Comparison of ENCODE assay signal across 15 mouse cellular contexts in the genomic region with DNA sequence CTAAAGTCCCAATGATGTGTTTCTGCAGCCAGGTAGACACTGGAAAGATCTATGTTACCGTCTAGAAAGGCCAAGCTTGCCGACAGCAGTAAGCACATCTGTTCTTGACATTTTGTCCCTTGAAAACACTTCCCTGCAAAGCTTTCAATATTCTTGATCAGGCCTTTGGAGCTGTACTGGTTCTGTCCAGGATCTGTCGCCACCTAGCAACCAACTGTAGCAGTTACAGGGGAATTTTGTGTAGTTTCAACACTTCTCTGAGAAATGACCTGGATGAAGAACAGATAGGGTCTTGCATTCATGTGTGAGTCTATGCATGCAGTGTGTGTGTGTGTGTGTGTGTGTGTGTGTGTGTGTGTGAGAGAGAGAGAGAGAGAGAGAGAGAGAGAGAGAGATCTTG. TPM values are rescaled to one million over a fixed set of nuclear protein-coding genes. Genes with fewer than 3 reads are reported as not detected.
A peak's percentile ranks its signal among the peaks of the same experiment; 100 is the strongest.
DNase-seq lines count a peak whose midpoint lies in the region; ATAC-seq and TF ChIP-seq lines count a peak whose summit lies in the region.
"Had no signal": no experiment of that assay in that cellular context is flagged by ENCODE, and none has a peak within 500 bp of the region (broad histone marks: within the 10 kb centered on the region; RNA-seq: fewer than 3 reads in every experiment).

No protein-coding gene starts in this region.

- no peaks in the 10 kb centered on the region for H3K4me1 ChIP-seq in heart, postnatal 0 days (ENCODE audit: control insufficient read depth, insufficient read depth)
- H3K4me1 ChIP-seq in lung, embryonic 14.5 days (ENCODE audit: insufficient read depth) = no peaks in the 10 kb centered on the region
- no peaks in the 10 kb centered on the region for H3K4me1 ChIP-seq in MEL (ENCODE audit: control insufficient read depth in 1 of 2, insufficient read depth in 2 of 2, low read length in 2 of 2)
- no peaks in the 10 kb centered on the region for H3K4me1 ChIP-seq in hindbrain, embryonic 14.5 days (replicated peaks; ENCODE audit: control insufficient read depth, insufficient read depth, low read length)
- H3K4me1 ChIP-seq: heart, embryonic 13.5 days had no signal

- H3K4me2 ChIP-seq in heart, postnatal 0 days (ENCODE audit: low read depth, low read length) = no peak overlapping the region
- H3K4me2 ChIP-seq in lung, embryonic 14.5 days = no peak overlapping the region
- H3K4me2 ChIP-seq in hindbrain, embryonic 14.5 days (replicated peaks) = no peak overlapping the region
- H3K4me2 ChIP-seq: heart, embryonic 13.5 days; limb, embryonic 12.5 days had no signal

- H3K4me3 ChIP-seq in heart, postnatal 0 days (ENCODE audit: low read depth, low read length) = no peak overlapping the region
- H3K4me3 ChIP-seq in lung, embryonic 14.5 days (ENCODE audit: low read depth, low read length) = no peak overlapping the region
- H3K4me3 ChIP-seq in MEL (ENCODE audit: control insufficient read depth in 1 of 2, insufficient read depth in 1 of 2, low read depth in 2 of 2, low read length in 2 of 2) = no peak overlapping the region
- H3K4me3 ChIP-seq in hindbrain, embryonic 14.5 days (replicated peaks; ENCODE audit: low read length) = no peak overlapping the region
- H3K4me3 ChIP-seq: heart, embryonic 13.5 days; limb, embryonic 12.5 days had no signal

- DNase-seq in heart, postnatal 0 days (ENCODE audit: low spot score) = no peak
- DNase-seq in heart, adult 11 months = no peak
- peak; percentile 52 for DNase-seq in lung, embryonic 14.5 days
- no peak for DNase-seq in lung, postnatal 25 days (ENCODE audit: low spot score)
- peak; percentile 10 for DNase-seq in MEL (ENCODE audit: low read depth, low spot score)
- peak; percentile 10 for DNase-seq in lung, postnatal 14 days
- DNase-seq in natural killer cell, adult 2 months (ENCODE audit: low spot score in 2 of 2) = no peak
- DNase-seq in hindbrain, embryonic 14.5 days (ENCODE audit: low spot score) = no peak
- DNase-seq: cerebellum, adult 11 months; thymus, postnatal 4 days had no signal

- no peaks in the 10 kb centered on the region for H3K9me3 ChIP-seq in heart, postnatal 0 days (replicated peaks; ENCODE audit: control insufficient read depth, low read length)
- no peaks in the 10 kb centered on the region for H3K9me3 ChIP-seq in lung, embryonic 14.5 days (ENCODE audit: low read depth, low read length)
- H3K9me3 ChIP-seq in MEL (replicated peaks; ENCODE audit: insufficient read depth, low read length) = no peaks in the 10 kb centered on the region
- H3K9me3 ChIP-seq in hindbrain, embryonic 14.5 days (ENCODE audit: control insufficient read depth, low read length) = no peaks in the 10 kb centered on the region
- H3K9me3 ChIP-seq: heart, embryonic 13.5 days; limb, embryonic 12.5 days had no signal

- 42% methylated on average over 3 of the region's 3 CpGs for WGBS in heart, postnatal 0 days
- WGBS in lung, embryonic 14.5 days = 42% methylated on average over 3 of the region's 3 CpGs
- 55% methylated on average over 3 of the region's 3 CpGs for WGBS in hindbrain, embryonic 14.5 days

- no peak overlapping the region for H3K9ac ChIP-seq in heart, postnatal 0 days (replicated peaks; ENCODE audit: low read depth, low read length)
- H3K9ac ChIP-seq in lung, embryonic 14.5 days = no peak overlapping the region
- no peak overlapping the region for H3K9ac ChIP-seq in MEL (ENCODE audit: control insufficient read depth, low read depth, low read length, poor library complexity, severe bottlenecking)
- no peak overlapping the region for H3K9ac ChIP-seq in hindbrain, embryonic 14.5 days
- H3K9ac ChIP-seq: heart, embryonic 13.5 days; limb, embryonic 12.5 days had no signal

- peak; percentile 39 for TF ChIP-seq RAD21 in MEL (IDR thresholded peaks at IDR 0.05; ENCODE audit: low read depth, low read length)

- no peaks in the 10 kb centered on the region for H3K79me2 ChIP-seq in MEL (ENCODE audit: control insufficient read depth, insufficient read depth, low read length, poor library complexity)

- no peak for TF ChIP-seq POLR2A in MEL (IDR thresholded peaks at IDR 0.05; ENCODE audit: control insufficient read depth in 1 of 2, insufficient read depth in 1 of 2, low read depth in 1 of 2, low read length in 2 of 2, poor library complexity in 1 of 2)

- ATAC-seq in heart, postnatal 0 days (ENCODE audit: insufficient read depth, low read depth) = no peak
- ATAC-seq in lung, embryonic 14.5 days (ENCODE audit: insufficient read depth) = no peak
- no peak for ATAC-seq in hindbrain, embryonic 14.5 days (ENCODE audit: low FRiP score)

- no peak overlapping the region for H3K27ac ChIP-seq in heart, postnatal 0 days (ENCODE audit: low read depth)
- no peak overlapping the region for H3K27ac ChIP-seq in lung, embryonic 14.5 days (ENCODE audit: low read depth)
- H3K27ac ChIP-seq in MEL (ENCODE audit: control insufficient read depth, low read depth, low read length) = no peak overlapping the region
- no peak overlapping the region for H3K27ac ChIP-seq in hindbrain, embryonic 14.5 days
- H3K27ac ChIP-seq: heart, embryonic 13.5 days; limb, embryonic 12.5 days had no signal

- TF ChIP-seq EP300 in heart, postnatal 0 days (IDR thresholded peaks at IDR 0.05; ENCODE audit: low read depth) = no peak
- no peak for TF ChIP-seq EP300 in MEL (IDR thresholded peaks at IDR 0.05; ENCODE audit: low read depth in 1 of 2, low read length in 2 of 2)

- no peaks in the 10 kb centered on the region for H3K27me3 ChIP-seq in heart, postnatal 0 days (ENCODE audit: control insufficient read depth, insufficient read depth, low read length)
- H3K27me3 ChIP-seq in lung, embryonic 14.5 days (ENCODE audit: insufficient read depth, low read length) = no peaks in the 10 kb centered on the region
- no peaks in the 10 kb centered on the region; a peak in 1 of 4 replicates for H3K27me3 ChIP-seq in MEL (ENCODE audit: control insufficient read depth in 1 of 2, insufficient read depth in 2 of 2, low read length in 2 of 2)
- H3K27me3 ChIP-seq in hindbrain, embryonic 14.5 days (ENCODE audit: control insufficient read depth, insufficient read depth, low read length) = no peaks in the 10 kb centered on the region
- H3K27me3 ChIP-seq: limb, embryonic 12.5 days had no signal

- H3K36me3 ChIP-seq in heart, postnatal 0 days (replicated peaks; ENCODE audit: control insufficient read depth, insufficient read depth, low read length) = no peaks in the 10 kb centered on the region
- no peaks in the 10 kb centered on the region for H3K36me3 ChIP-seq in lung, embryonic 14.5 days (ENCODE audit: insufficient read depth)
- H3K36me3 ChIP-seq in MEL (ENCODE audit: control insufficient read depth in 1 of 2, insufficient read depth in 2 of 2, low read length in 2 of 2) = no peaks in the 10 kb centered on the region
- no peaks in the 10 kb centered on the region for H3K36me3 ChIP-seq in hindbrain, embryonic 14.5 days (replicated peaks; ENCODE audit: control insufficient read depth, insufficient read depth)
- H3K36me3 ChIP-seq: heart, embryonic 13.5 days; limb, embryonic 12.5 days had no signal

- peak; percentile 35 for TF ChIP-seq CTCF in heart, postnatal 0 days (IDR thresholded peaks at IDR 0.05; ENCODE audit: low read depth)
- TF ChIP-seq CTCF in lung, embryonic 14.5 days (IDR thresholded peaks at IDR 0.05; ENCODE audit: low read depth) = peak; percentile 54
- peak in 2 of 3 experiments; percentile 16 to 45; a peak in 3 of 6 replicates for TF ChIP-seq CTCF in MEL (IDR thresholded peaks at IDR 0.05 in 2 of 3, conservative IDR thresholded peaks at IDR 0.05 in 1 of 3; ENCODE audit: control insufficient read depth in 1 of 3, insufficient read depth in 1 of 3, low read depth in 2 of 3, low read length in 3 of 3, poor library complexity in 1 of 3, severe bottlenecking in 1 of 3)

RNA-seq across cellular contexts. Expression of a gene that starts 7.6 kb away (rescaled TPM):
- 4.2 TPM in 1 of 2 replicates, not detected in the other for total RNA-seq in heart, postnatal 0 days (2014; rRNA removed; ENCODE audit: low replicate concordance)
- 0.08 TPM in 1 of 2 replicates, not detected in the other for polyA plus RNA-seq in heart, postnatal 0 days (2015; fragmentation: Nextera tagmentation; extraction: Ambion mirVana)
- not detected in 2 replicates for polyA plus RNA-seq in lung, embryonic 14.5 days (2014; fragmentation: Nextera tagmentation; extraction: Ambion mirVana)
- total RNA-seq in MEL (2012; rRNA removed) = not detected in 2 replicates
- polyA plus RNA-seq in MEL (2012; ENCODE audit: insufficient read depth in 1 of 2, insufficient read length in 2 of 2, low read depth in 1 of 2, low replicate concordance in 2 of 2, missing spikeins in 1 of 2) = not detected
- not detected in 2 replicates for polyA plus RNA-seq in hindbrain, embryonic 14.5 days (2014; fragmentation: Nextera tagmentation; extraction: Ambion mirVana)
- polyA plus RNA-seq: forebrain, embryonic 11.5 days; heart, embryonic 13.5 days; kidney, embryonic 14.5 days; limb, embryonic 12.5 days; small intestine, adult 2 months had no signal

RNA-seq across cellular contexts. Expression of a gene that starts 10.8 kb away (rescaled TPM):
- 0.92 TPM in 1 of 2 replicates, not detected in the other for total RNA-seq in heart, postnatal 0 days (2014; rRNA removed; ENCODE audit: low replicate concordance)
- polyA plus RNA-seq in heart, postnatal 0 days (2015; fragmentation: Nextera tagmentation; extraction: Ambion mirVana) = 0.05 and 0.08 TPM in 2 replicates
- polyA plus RNA-seq in lung, embryonic 14.5 days (2014; fragmentation: Nextera tagmentation; extraction: Ambion mirVana) = 0.18 TPM in 1 of 2 replicates, not detected in the other
- total RNA-seq in MEL (2012; rRNA removed) = not detected in 2 replicates
- polyA plus RNA-seq in MEL (2012; ENCODE audit: insufficient read depth in 1 of 2, insufficient read length in 2 of 2, low read depth in 1 of 2, low replicate concordance in 2 of 2, missing spikeins in 1 of 2) = not detected
- polyA plus RNA-seq in hindbrain, embryonic 14.5 days (2014; fragmentation: Nextera tagmentation; extraction: Ambion mirVana) = 0.80 and 1.2 TPM in 2 replicates
- polyA plus RNA-seq: forebrain, embryonic 11.5 days; kidney, embryonic 14.5 days had no signal

RNA-seq across cellular contexts. Expression of a gene that starts 47.3 kb away (rescaled TPM):
- total RNA-seq in heart, postnatal 0 days (2014; rRNA removed; ENCODE audit: low replicate concordance) = not detected in 2 replicates
- not detected in 2 replicates for polyA plus RNA-seq in heart, postnatal 0 days (2015; fragmentation: Nextera tagmentation; extraction: Ambion mirVana)
- not detected in 2 replicates for polyA plus RNA-seq in lung, embryonic 14.5 days (2014; fragmentation: Nextera tagmentation; extraction: Ambion mirVana)
- not detected in 2 replicates for total RNA-seq in MEL (2012; rRNA removed)
- polyA plus RNA-seq in MEL (2012; ENCODE audit: insufficient read depth in 1 of 2, insufficient read length in 2 of 2, low read depth in 1 of 2, low replicate concordance in 2 of 2, missing spikeins in 1 of 2) = not detected
- polyA plus RNA-seq in hindbrain, embryonic 14.5 days (2014; fragmentation: Nextera tagmentation; extraction: Ambion mirVana) = not detected in 2 replicates
- polyA plus RNA-seq: forebrain, embryonic 11.5 days; heart, embryonic 13.5 days; kidney, embryonic 14.5 days; limb, embryonic 12.5 days; small intestine, adult 2 months had no signal

RNA-seq across cellular contexts. Expression of a gene that starts 47.5 kb away (rescaled TPM):
- total RNA-seq in heart, postnatal 0 days (2014; rRNA removed; ENCODE audit: low replicate concordance) = not detected in 2 replicates
- polyA plus RNA-seq in heart, postnatal 0 days (2015; fragmentation: Nextera tagmentation; extraction: Ambion mirVana) = not detected in 2 replicates
- polyA plus RNA-seq in lung, embryonic 14.5 days (2014; fragmentation: Nextera tagmentation; extraction: Ambion mirVana) = not detected in 2 replicates
- not detected in 2 replicates for total RNA-seq in MEL (2012; rRNA removed)
- polyA plus RNA-seq in MEL (2012; ENCODE audit: insufficient read depth in 1 of 2, insufficient read length in 2 of 2, low read depth in 1 of 2, low replicate concordance in 2 of 2, missing spikeins in 1 of 2) = not detected
- not detected in 2 replicates for polyA plus RNA-seq in hindbrain, embryonic 14.5 days (2014; fragmentation: Nextera tagmentation; extraction: Ambion mirVana)
- polyA plus RNA-seq: forebrain, embryonic 11.5 days; heart, embryonic 13.5 days; kidney, embryonic 14.5 days; limb, embryonic 12.5 days; small intestine, adult 2 months had no signal

RNA-seq across cellular contexts. Expression of a gene that starts 52.3 kb away (rescaled TPM):
- not detected in 2 replicates for total RNA-seq in heart, postnatal 0 days (2014; rRNA removed; ENCODE audit: low replicate concordance)
- 0.10 and 0.11 TPM in 2 replicates for polyA plus RNA-seq in heart, postnatal 0 days (2015; fragmentation: Nextera tagmentation; extraction: Ambion mirVana)
- polyA plus RNA-seq in lung, embryonic 14.5 days (2014; fragmentation: Nextera tagmentation; extraction: Ambion mirVana) = 0.21 and 0.28 TPM in 2 replicates
- not detected in 2 replicates for total RNA-seq in MEL (2012; rRNA removed)
- not detected for polyA plus RNA-seq in MEL (2012; ENCODE audit: insufficient read depth in 1 of 2, insufficient read length in 2 of 2, low read depth in 1 of 2, low replicate concordance in 2 of 2, missing spikeins in 1 of 2)
- polyA plus RNA-seq in hindbrain, embryonic 14.5 days (2014; fragmentation: Nextera tagmentation; extraction: Ambion mirVana) = not detected in 2 replicates
- polyA plus RNA-seq: forebrain, embryonic 11.5 days; heart, embryonic 13.5 days; kidney, embryonic 14.5 days; limb, embryonic 12.5 days had no signal

Comparison
In these comparisons a context has a peak if more than half of its experiments do, and no peak if none do; other contexts are left out.
1. DNase-seq: peak in lung, embryonic 14.5 days (single experiment), MEL (single experiment) and lung, postnatal 14 days (single experiment); none in heart, postnatal 0 days (single experiment), heart, adult 11 months (single experiment), lung, postnatal 25 days (single experiment), natural killer cell, adult 2 months (0 of 2) and hindbrain, embryonic 14.5 days (single experiment).
2. Peak in every context shown above with its lines, with median percentiles within 50 percentile points of each other: CTCF ChIP-seq.